Mouse (Mus musculus) limb, embryonic 15.5 days (tissue): ENCODE measurements around the gene Ldlrad2. TPM values are rescaled to one million over a fixed set of nuclear protein-coding genes. Genes with fewer than 3 reads are reported as not detected.

Experiments
- ATAC-seq: fragments of 200-750 bp; cut with Nextera tagmentation; 2 replicates; pipeline ENCODE4 v1.8.0; 2017; ENCODE audit warnings: low read depth, moderate TSS enrichment; ENCODE audit not compliant: insufficient number of reproducible peaks, low FRiP score, low TSS enrichment
- H3K27ac ChIP-seq: fragments of 300-500 bp; sonication (generic); 2 replicates; pipeline ENCODE4 v1.5.1; 2015; ENCODE audit warnings: moderate library complexity, mild to moderate bottlenecking, inconsistent platforms
- H3K27me3 ChIP-seq: fragments of 300-500 bp; sonication (generic); 2 replicates; pipeline ENCODE4 v1.6.1; 2015; ENCODE audit warnings: inconsistent platforms
- H3K36me3 ChIP-seq: fragments of 300-500 bp; sonication (generic); 2 replicates; pipeline ENCODE4 v1.6.1; 2015; ENCODE audit warnings: inconsistent platforms
- H3K4me1 ChIP-seq: fragments of 300-500 bp; sonication (generic); 2 replicates; pipeline ENCODE4 v1.6.1; 2015; ENCODE audit warnings: inconsistent platforms
- H3K4me2 ChIP-seq: fragments of 300-500 bp; sonication (generic); 2 replicates; pipeline ENCODE4 v1.6.1; 2015; ENCODE audit warnings: mild to moderate bottlenecking, inconsistent platforms
- H3K4me3 ChIP-seq: fragments of 300-500 bp; sonication (generic); 2 replicates; pipeline ENCODE4 v1.5.1; 2015; ENCODE audit warnings: mild to moderate bottlenecking, inconsistent platforms
- H3K9ac ChIP-seq: fragments of 300-500 bp; sonication (generic); 2 replicates; pipeline ENCODE4 v1.6.1; 2015; ENCODE audit warnings: inconsistent platforms
- H3K9me3 ChIP-seq: fragments of 300-500 bp; sonication (generic); 2 replicates; pipeline ENCODE4 v1.6.1; 2016; ENCODE audit warnings: inconsistent platforms
- WGBS: fragments of 180-500 bp; shearing (Covaris S2); methylation state at CpG from one replicate; pipeline ENCODE4 v1.1.7; 2015; 5-methylcytosine and 5-hydroxymethylcytosine counted together
- polyA plus RNA-seq: library from polyadenylated mRNA; unstranded; fragments of >200 nt; fragmentation: Nextera tagmentation; extraction: Ambion mirVana; gene quantifications from 2 replicates; pipeline ENCODE4 v1.2.1, GENCODE M21; 2015

Gene Ldlrad2
- polyA plus RNA-seq, result 0.41 TPM in 1 of 2 replicates, not detected in the other

- Histone ChIP-seq H3K36me3 (peaks cover 29% of the 10 kb centered on the region), H3K9me3 (no peaks in the 10 kb centered on the region), H3K9ac (no peak within 1 kb of the TSS), H3K27ac (no peak within 1 kb of the TSS), H3K4me2 (no peak within 1 kb of the TSS), H3K4me3 (no peak within 1 kb of the TSS), H3K27me3 (peaks cover 12% of the 10 kb centered on the region), H3K4me1 (peaks cover 6% of the 10 kb centered on the region; the same call in 1 of the 2 replicates)
- ATAC-seq, result no peak
- WGBS, result 85% methylated on average over 10 of the region's 10 CpGs
Observed at GRCm38 (mm10) chr4:137574469-137574868, at the start of gene Ldlrad2. TSS of gene Ldlrad2 (minus strand) at chr4:137574569.

- H3K27me3 ChIP-seq, result no peaks in the 10 kb centered on the region
- no peak overlapping the region for H3K9ac ChIP-seq
- H3K4me1 ChIP-seq, result no peaks in the 10 kb centered on the region
- 95% methylated on average over 8 of the region's 8 CpGs for WGBS
- no peak overlapping the region for H3K4me3 ChIP-seq
- H3K27ac ChIP-seq, result no peak overlapping the region
- no peak overlapping the region for H3K4me2 ChIP-seq
- no peak for ATAC-seq
- H3K36me3 ChIP-seq, result peaks cover 89% of the 10 kb centered on the region
- H3K9me3 ChIP-seq, result no peaks in the 10 kb centered on the region
Observed at GRCm38 (mm10) chr4:137622847-137623246, 48.5 kb upstream of the Ldlrad2 start.

DNA sequence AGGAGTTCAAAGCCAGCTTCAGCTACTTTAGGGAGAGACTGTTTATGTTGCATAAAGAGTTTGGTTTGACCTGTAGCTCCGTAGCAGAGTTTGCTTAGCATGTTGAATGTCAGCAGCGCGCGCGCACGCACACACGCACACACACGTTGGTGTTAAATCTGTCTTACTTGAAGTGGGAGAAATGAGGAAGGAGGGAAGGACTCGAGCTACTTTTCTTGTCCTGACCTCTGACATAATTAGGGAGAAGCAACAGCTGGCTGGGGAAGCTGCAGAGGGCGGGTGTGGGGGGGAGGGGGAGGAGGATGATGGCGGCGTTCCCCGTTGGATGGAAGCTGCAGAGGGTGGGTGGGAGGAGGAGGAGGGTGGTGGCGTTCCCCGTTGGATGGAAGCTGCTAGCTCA lies 35.9 kb upstream of the Ldlrad2 start:
- H3K36me3 ChIP-seq, result peaks cover 96% of the 10 kb centered on the region
- no peak overlapping the region for H3K4me3 ChIP-seq
- H3K27ac ChIP-seq, result no peak overlapping the region
- no peaks in the 10 kb centered on the region for H3K4me1 ChIP-seq
- no peak overlapping the region for H3K4me2 ChIP-seq
- H3K9ac ChIP-seq, result no peak overlapping the region
- ATAC-seq, result no peak
- H3K9me3 ChIP-seq, result no peaks in the 10 kb centered on the region
- no peaks in the 10 kb centered on the region for H3K27me3 ChIP-seq
- WGBS, result 74% methylated on average over 15 of the region's 15 CpGs

DNA sequence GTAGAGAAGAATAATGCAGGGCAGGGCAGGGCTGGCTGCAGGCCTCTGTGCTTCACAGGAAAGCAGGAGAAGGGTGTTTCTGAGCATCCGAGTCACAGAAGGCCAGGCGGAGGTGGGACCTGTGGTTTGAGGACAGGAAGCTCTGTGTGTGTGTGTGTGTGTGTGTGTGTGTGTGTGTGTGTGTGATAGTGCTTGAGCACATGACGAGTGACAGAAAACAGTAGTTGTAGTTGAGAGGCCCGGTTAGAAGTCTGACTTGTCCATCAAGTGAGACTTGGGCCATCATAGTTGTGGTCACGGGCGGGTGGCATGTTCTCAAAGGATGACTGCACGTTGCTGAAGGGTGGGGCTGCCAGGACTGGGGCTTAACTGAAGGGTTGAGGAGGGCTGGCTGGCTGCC lies 35.3 kb upstream of the Ldlrad2 start:
- Histone ChIP-seq H3K4me1 (no peaks in the 10 kb centered on the region), H3K27me3 (no peaks in the 10 kb centered on the region), H3K9me3 (no peaks in the 10 kb centered on the region), H3K27ac (no peak overlapping the region), H3K36me3 (peaks cover 98% of the 10 kb centered on the region), H3K4me3 (no peak overlapping the region), H3K9ac (no peak overlapping the region), H3K4me2 (no peak overlapping the region)
- no peak for ATAC-seq
- 79% methylated on average over 7 of the region's 7 CpGs for WGBS

DNA sequence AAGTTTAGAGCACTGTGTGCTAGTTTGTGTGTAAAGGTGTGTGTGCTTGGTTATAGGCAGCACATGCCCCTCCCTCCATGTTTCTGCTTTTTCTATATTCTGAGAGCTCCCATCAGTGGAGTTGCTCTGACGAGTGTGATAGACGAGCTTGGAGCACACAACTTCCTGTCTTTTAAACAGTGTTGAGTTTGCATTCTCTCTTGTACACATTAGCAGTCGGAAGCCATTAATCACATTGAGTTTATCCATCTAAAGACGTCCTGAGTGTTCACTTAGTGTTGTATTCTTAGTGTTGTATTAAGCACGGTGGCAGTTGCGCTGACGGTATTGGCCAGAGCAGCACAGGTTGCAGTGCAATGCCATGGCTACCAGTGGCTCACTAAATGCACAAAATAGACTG lies 34.9 kb upstream of the Ldlrad2 start:
- no peak overlapping the region for H3K4me3 ChIP-seq
- ATAC-seq, result no peak
- no peak overlapping the region for H3K4me2 ChIP-seq
- H3K36me3 ChIP-seq, result peaks cover 98% of the 10 kb centered on the region
- H3K9me3 ChIP-seq, result no peaks in the 10 kb centered on the region
- H3K9ac ChIP-seq, result no peak overlapping the region
- H3K27ac ChIP-seq, result no peak overlapping the region
- 81% methylated on average over 7 of the region's 7 CpGs for WGBS
- H3K27me3 ChIP-seq, result no peaks in the 10 kb centered on the region
- H3K4me1 ChIP-seq, result no peaks in the 10 kb centered on the region

DNA sequence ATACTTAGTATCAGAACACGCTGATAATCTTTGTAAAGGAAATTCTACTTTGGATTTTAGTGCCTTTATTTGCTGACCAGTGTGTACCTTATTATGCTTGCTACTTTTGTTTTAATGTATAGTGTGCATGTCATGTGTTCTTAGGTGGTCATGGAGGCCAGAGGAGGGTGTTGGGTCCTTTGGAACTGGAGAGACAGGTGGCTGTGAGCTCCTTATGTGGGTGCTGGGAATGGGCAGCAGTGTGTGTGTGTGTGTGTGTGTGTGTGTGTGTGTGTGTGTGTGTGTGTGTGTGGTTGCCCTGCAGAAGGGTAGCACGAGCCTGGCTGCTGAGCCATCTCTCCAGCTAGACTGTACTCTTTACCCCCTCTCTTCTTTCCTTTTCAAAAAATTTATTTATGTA lies 32.7 kb upstream of the Ldlrad2 start:
- WGBS, result 99% methylated on average over 2 of the region's 2 CpGs
- no peak overlapping the region for H3K4me3 ChIP-seq
- H3K27ac ChIP-seq, result no peak overlapping the region
- peaks cover 76% of the 10 kb centered on the region for H3K36me3 ChIP-seq
- H3K4me2 ChIP-seq, result no peak overlapping the region
- H3K4me1 ChIP-seq, result peaks cover 2% of the 10 kb centered on the region; the same call in 1 of the 2 replicates
- H3K9me3 ChIP-seq, result no peaks in the 10 kb centered on the region
- no peak for ATAC-seq
- H3K27me3 ChIP-seq, result no peaks in the 10 kb centered on the region
- H3K9ac ChIP-seq, result no peak overlapping the region

GRCm38 (mm10) chr4:137603449-137604171 lies 29.2 kb upstream of the Ldlrad2 start:
- H3K27me3 ChIP-seq, result no peaks in the 10 kb centered on the region
- ATAC-seq, result no peak
- WGBS, result 84% methylated on average over 11 of the region's 11 CpGs
- no peaks in the 10 kb centered on the region for H3K9me3 ChIP-seq
- no peak overlapping the region for H3K4me2 ChIP-seq
- peaks cover 16% of the 10 kb centered on the region for H3K4me1 ChIP-seq
- H3K9ac ChIP-seq, result no peak overlapping the region
- H3K4me3 ChIP-seq, result no peak overlapping the region
- H3K36me3 ChIP-seq, result peaks cover 42% of the 10 kb centered on the region
- no peak overlapping the region for H3K27ac ChIP-seq

DNA sequence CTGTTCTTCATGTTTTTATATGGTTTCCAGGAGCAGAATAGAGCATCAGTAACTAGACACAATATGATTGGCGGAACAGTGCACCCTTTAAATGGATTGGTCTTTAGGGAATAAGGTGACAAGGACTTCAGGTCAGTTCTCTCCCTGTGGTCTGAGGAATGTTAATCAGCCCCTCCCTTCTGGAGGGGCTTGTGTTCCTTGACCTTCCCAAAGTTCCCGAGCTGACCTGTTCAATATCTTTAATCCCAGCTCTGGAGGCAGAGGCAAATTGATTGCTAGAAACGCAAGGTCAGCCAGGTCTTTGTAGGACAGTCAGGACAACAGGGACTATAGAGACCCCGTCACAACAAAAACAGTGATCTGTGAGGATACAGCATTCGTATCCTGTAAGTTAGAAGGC lies 24.2 kb upstream of the Ldlrad2 start:
- Histone ChIP-seq H3K9me3 (no peaks in the 10 kb centered on the region), H3K36me3 (no peaks in the 10 kb centered on the region), H3K4me1 (peaks cover 47% of the 10 kb centered on the region), H3K4me2 (no peak overlapping the region), H3K9ac (no peak overlapping the region), H3K27me3 (no peaks in the 10 kb centered on the region), H3K27ac (no peak overlapping the region), H3K4me3 (no peak overlapping the region)
- 82% methylated on average over 5 of the region's 5 CpGs for WGBS
- no peak for ATAC-seq

GRCm38 (mm10) chr4:137597098-137597630 lies 22.8 kb upstream of the Ldlrad2 start:
- no peak overlapping the region for H3K4me2 ChIP-seq
- no peak overlapping the region for H3K27ac ChIP-seq
- H3K36me3 ChIP-seq, result no peaks in the 10 kb centered on the region
- H3K27me3 ChIP-seq, result no peaks in the 10 kb centered on the region
- no peaks in the 10 kb centered on the region for H3K9me3 ChIP-seq
- H3K9ac ChIP-seq, result no peak overlapping the region
- ATAC-seq, result no peak
- H3K4me1 ChIP-seq, result peaks cover 45% of the 10 kb centered on the region
- 92% methylated on average over 4 of the region's 4 CpGs for WGBS
- H3K4me3 ChIP-seq, result no peak overlapping the region

DNA sequence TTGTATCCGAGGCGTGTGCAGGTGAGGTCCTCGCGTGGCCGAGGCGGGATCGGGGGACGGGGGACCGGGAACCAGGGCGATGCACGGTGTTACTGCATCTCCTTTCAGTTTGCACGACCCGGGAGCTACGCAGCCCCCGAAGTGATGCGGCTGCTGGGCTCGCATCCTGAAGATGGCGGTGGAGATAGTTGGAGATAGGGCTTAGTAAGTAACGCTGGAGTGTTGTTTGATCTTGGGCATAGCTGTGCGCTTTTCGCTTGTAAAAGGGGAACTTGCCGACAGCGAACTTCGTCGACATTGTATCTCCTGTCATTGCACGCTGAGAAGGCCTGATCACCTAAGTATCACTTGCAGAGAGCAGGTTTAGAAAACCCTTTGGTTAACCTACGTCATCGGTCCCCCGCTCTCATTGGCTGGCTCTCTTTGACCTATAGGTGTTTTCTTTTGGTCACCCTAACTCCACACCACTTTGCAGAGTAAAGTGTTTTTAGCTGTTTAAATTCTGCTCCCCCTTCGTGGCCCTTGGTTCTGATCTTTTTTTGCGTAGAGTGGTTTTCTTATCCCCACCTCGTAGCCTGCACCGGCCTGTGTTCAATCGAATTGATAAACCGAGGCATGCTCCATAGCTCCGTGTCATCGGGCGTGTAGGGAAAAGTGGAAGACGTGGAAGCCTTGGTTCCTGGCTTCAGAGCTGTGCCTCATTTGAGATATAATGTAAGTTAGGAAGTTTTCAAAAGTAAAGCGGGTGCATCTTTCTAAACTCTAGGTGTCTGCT lies 20.3 kb upstream of the Ldlrad2 start:
- Histone ChIP-seq H3K27me3 (no peaks in the 10 kb centered on the region), H3K4me1 (peaks cover 42% of the 10 kb centered on the region), H3K36me3 (no peaks in the 10 kb centered on the region), H3K9ac (peak overlapping the region; percentile 89), H3K9me3 (no peaks in the 10 kb centered on the region), H3K4me3 (peak overlapping the region; percentile 96), H3K4me2 (peak overlapping the region; percentile 69), H3K27ac (peak overlapping the region; percentile 100)
- WGBS, result 2% methylated on average over 40 of the region's 40 CpGs
- no peak for ATAC-seq

GRCm38 (mm10) chr4:137593601-137594495 lies 19.5 kb upstream of the Ldlrad2 start, which contains the start of gene Usp48:
TSS of gene Usp48 (plus strand) at chr4:137593755.
- Histone ChIP-seq H3K4me1 (peaks cover 33% of the 10 kb centered on the region), H3K9me3 (no peaks in the 10 kb centered on the region), H3K36me3 (no peaks in the 10 kb centered on the region), H3K4me2 (peak within 1 kb of the TSS; percentile 69), H3K27me3 (no peaks in the 10 kb centered on the region), H3K9ac (peak within 1 kb of the TSS; percentile 89), H3K27ac (peak within 1 kb of the TSS; percentile 100), H3K4me3 (peak within 1 kb of the TSS; percentile 96)
- under 1% methylated on average over 91 of the region's 92 CpGs for WGBS
- ATAC-seq, result peak; percentile 96
